Mouse (Mus musculus): ENCODE measurements at regions not wholly inside any gene's neighbourhood (a gene's known extent, or its start where the extent isn't known, plus 50 kb on each side); places are given as distances from the start of the nearest gene placed in this dataset.
"Not testable (repeated sequence)": the region's sequence is repeated elsewhere in the genome, so short reads cannot be mapped to it uniquely, and the experiment has no call there.

DNA sequence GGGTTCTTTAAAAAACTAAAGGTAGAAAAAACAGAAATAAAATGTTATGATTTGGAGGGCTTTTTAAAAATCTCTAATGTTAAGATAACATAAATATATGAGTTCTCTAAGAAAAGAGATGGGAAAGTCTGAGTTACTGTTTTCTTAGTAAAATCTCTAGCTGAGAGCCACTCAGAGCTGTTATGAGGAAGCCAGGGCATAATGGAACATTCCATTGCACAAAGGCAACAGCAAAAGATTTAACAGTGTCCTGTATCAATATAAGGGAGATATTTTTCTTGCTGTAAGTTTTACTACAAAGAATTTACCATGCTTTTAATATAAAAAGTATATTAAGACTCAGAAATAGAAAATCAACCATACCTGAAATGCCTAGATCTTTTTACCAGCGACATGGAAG lies 82.9 kb upstream of the Rfc3 start:
- peak; percentile 13 for DNase-seq (ENCODE audit: low read depth)

DNA sequence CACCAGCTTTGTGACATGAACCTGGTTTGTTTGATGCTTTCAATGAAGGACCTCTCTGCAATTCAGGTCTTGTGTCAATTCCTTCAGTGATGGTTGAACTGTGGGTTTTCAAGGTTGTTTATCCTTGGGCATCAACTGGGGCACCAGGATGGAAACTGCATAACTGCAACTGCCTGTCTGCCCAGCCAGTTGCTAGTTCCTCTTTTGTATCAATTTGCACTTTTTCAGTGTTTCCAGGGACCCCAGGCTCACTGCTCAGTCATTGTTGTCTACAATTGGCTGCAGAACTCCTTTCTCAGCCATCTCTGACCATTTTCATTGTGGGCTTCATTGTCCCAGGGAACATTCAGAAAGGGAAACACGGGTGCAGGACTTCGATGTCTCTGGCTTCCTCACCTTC lies 74.6 kb upstream of the Rfc3 start:
- no peak for DNase-seq (ENCODE audit: low read depth)

DNA sequence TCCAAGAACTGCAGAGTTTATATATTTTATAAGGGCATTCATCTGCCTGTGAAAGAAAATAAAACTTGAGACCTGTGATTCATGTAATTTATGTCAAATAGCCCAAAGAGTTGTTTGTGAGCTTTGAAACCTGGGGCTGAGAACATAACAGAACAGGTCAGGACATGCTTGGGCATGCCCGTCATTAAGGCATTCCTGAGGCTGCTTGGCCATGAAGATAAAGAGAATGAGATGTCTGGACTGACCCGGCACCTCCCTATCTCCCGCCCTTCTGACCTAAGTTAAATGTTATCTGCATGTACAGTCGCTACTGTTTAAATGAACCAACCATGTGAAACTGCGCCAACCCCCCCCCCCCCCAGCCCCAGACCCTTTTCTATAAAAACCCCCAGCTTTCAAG lies 73.4 kb upstream of the Rfc3 start:
- DNase-seq (ENCODE audit: low read depth): not testable (repeated sequence)

DNA sequence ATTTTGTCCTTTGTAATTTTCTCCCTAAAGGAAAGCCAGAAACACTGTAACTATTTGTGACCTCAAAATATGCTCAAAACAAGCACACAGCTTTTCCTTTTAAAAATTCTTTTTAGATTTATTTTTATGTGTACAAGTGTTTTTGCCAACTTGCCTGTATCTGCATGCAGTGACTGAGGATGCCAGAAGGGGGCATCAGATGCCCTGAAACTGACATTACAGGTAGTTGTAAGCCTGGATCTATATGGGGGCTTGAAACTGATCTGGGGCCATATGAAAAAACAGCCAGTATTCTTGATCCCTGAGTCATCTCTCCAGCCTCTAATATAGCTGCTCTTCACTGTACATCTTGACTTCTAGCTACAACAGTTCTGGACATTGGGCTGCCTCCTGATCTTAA lies 71.4 kb upstream of the Rfc3 start:
- no peak for DNase-seq (ENCODE audit: low read depth)

DNA sequence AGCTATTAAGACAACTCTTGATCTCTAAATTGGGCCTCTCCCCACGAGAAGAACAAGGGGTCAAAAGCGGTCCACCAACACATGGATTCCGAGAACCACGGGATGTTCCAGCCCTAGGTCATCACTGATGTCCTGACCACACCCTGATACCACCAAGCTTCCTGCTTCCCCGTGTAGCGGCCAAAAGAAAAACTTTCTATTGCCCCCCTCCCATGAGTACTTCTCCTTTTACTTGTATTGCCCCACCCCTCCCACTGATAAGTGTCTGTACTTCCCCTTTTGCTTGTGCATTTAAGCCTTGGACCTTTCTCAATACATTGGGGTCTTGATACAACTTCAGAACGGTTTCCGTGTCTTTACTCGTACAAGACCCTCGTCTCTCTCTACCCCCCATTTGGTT lies 68.7 kb upstream of the Rfc3 start:
- DNase-seq (ENCODE audit: low read depth): not testable (repeated sequence)

DNA sequence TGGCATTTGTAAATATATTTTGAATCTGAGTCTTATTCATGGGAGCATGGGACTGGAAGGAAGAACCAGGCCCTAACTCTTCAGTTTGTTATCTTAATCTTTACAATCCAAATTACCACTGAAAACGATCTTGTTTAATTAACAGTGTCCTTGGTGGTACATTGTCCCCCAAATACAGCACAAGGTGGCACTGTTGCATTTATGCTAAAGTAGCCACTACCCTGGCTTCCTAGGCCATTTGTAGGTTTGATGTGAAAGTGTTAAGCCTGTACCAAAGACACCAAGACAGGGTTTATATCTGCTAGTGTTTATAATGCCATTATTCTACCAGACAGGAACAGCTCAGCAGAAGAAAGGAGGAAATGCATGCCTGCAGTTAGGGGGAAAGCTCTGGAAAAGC lies 66.9 kb upstream of the Rfc3 start:
- DNase-seq (ENCODE audit: low read depth): no peak

DNA sequence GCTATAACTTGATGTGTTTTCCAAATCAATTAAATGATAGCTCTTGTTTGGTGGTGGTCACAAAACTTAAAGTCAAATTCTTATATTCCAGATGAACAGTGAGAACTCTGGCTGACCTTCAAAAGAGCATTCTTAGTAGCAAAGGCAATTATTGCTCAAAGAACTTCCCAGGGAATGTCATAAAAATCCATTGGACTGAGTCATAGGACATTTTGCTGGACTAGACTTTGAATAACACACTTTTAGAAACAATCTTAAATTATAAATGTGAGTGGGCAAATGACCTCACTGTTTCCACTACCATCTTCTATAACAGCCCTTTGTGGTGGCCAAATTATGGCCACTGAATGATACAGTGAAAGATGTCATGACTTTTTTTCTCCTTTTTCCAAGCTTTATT lies 54.2 kb upstream of the Rfc3 start:
- no peak for DNase-seq (ENCODE audit: low read depth)

DNA sequence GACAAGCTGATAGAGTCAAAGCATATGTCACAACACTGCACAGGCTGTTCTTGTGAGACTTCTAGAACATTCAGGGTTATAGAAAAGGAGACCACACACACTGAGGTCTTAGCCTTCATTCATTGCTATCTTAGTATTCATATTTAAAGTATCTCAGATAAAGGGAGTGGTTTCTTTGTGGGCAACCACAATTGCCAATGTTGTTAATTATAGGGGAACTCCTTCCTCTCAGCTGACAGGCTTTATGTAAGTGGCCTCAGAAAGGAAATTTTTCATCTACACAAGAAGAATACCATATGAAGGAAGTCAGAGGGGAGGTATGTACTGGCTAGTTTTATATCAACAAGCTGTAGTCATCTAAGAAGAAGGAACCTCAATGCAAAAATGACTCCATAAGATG lies 53.0 kb upstream of the Rfc3 start:
- no peak for DNase-seq (ENCODE audit: low read depth)

All from naive thymus-derived CD4-positive, alpha-beta T cell, adult 2 months (primary cell).